Mouse (Mus musculus) ES-Bruce4 (cell line): ENCODE data around the gene Olfr629.

ENCODE experiments used
- CTCF ChIP-seq: IDR thresholded peaks from one replicate; pipeline ENCODE4 v1.8.1; 2011; ENCODE audit warnings: low read depth, low read length
- EP300 ChIP-seq: IDR thresholded peaks from 2 replicates; pipeline ENCODE4 v1.6.1; 2011; ENCODE audit warnings: low read depth, low read length; ENCODE audit not compliant: insufficient read depth
- POLR2A ChIP-seq: IDR thresholded peaks from one replicate; pipeline ENCODE4 v1.8.1; 2011; ENCODE audit warnings: low read length; ENCODE audit not compliant: insufficient read depth

- no peak for TF ChIP-seq CTCF
- TF ChIP-seq POLR2A, result no peak
- TF ChIP-seq EP300, result no peak
These were observed 45.3 kb downstream of the Olfr629 start for GRCm38 (mm10) chr7:103699469-103699868.
